Mouse (Mus musculus): ENCODE measurements around the gene Wdfy4. TPM values are rescaled to one million over a fixed set of nuclear protein-coding genes. Genes with fewer than 3 reads are reported as not detected.

Gene Wdfy4
- total and polyA plus RNA-seq, 3 experiments, result under 0.01 TPM; not detected in 2

DNA sequence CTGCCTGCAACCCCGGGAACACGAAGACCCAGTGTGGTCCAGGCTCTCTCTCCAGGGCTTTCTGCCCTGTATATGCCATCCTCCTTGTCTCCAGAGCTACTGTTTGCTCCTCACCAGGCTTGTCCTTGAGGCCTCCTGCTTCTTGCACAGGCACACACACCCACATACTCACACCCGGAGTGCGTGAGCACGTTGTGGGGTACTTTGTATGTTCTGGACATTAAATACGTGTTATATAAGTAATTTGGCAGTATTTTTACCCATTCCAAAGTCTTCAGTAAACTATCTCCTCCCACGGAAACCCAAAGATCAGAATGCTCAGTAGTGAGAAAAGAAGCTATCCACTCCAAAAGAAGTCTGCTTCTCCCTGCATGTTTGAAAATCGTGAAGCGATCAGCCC lies 261.4 kb downstream of the Wdfy4 start:
- ATAC-seq (ENCODE audit: extremely low read depth, insufficient number of reproducible peaks, low FRiP score, poor library complexity, severe bottlenecking), result no peak
- TF ChIP-seq CTCF (IDR thresholded peaks at IDR 0.05; ENCODE audit: low read depth, low read length) (no peak), POLR2AphosphoS5 (IDR thresholded peaks at IDR 0.05; ENCODE audit: insufficient replicate concordance, low read depth, low read length) (no peak), GATA1 (IDR thresholded peaks at IDR 0.05; ENCODE audit: borderline replicate concordance, low read length) (no peak), GATA2 (IDR thresholded peaks at IDR 0.05; ENCODE audit: borderline replicate concordance, low read depth, low read length) (no peak)
- Histone ChIP-seq H3K27me3 (ENCODE audit: insufficient read depth, low read length) (no peaks in the 10 kb centered on the region), H3K4me1 (ENCODE audit: insufficient read depth, low read depth, low read length) (no peaks in the 10 kb centered on the region), H3K4me3 (ENCODE audit: low read depth, low read length) (no peak overlapping the region), H3K36me3 (replicated peaks) (no peaks in the 10 kb centered on the region), H3K9me3 (replicated peaks) (peaks cover 33% of the 10 kb centered on the region)
- no peak for DNase-seq (ENCODE audit: low spot score)

DNA sequence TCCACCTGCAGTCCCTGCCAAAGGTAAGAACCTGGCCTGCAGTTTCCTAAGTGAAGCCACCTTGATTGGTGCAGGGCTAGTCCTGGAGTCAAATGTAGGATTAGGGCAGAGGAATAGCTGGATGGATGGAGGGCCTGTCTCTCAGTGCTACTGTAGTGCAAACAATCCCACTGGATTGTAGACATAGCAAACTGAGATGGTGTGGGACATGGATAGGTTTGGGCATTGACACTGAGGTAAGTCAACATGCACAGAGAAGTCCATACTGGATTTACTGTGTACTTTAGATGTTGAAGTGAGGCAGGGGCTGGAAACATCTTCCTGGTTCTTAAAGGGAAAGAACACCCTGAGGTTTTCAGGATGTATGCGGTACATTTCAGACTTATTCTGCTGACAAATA lies 267.4 kb downstream of the Wdfy4 start:
- H3K27me3 ChIP-seq (ENCODE audit: insufficient read depth, low read length), result no peaks in the 10 kb centered on the region
- ATAC-seq (ENCODE audit: extremely low read depth, insufficient number of reproducible peaks, low FRiP score, poor library complexity, severe bottlenecking), result no peak
- DNase-seq (ENCODE audit: low spot score), result no peak
- TF ChIP-seq POLR2AphosphoS5 (IDR thresholded peaks at IDR 0.05; ENCODE audit: insufficient replicate concordance, low read depth, low read length), result no peak
- no peak for TF ChIP-seq TAL1 (conservative IDR thresholded peaks at IDR 0.05; ENCODE audit: low read depth, low read length)
- TF ChIP-seq GATA2 (IDR thresholded peaks at IDR 0.05; ENCODE audit: borderline replicate concordance, low read depth, low read length), result no peak
- TF ChIP-seq CTCF (IDR thresholded peaks at IDR 0.05; ENCODE audit: low read depth, low read length), result no peak
- H3K36me3 ChIP-seq (replicated peaks), result no peaks in the 10 kb centered on the region
- H3K9me3 ChIP-seq (replicated peaks), result peaks cover 25% of the 10 kb centered on the region
- no peak overlapping the region for H3K4me3 ChIP-seq (ENCODE audit: low read depth, low read length)
- H3K4me1 ChIP-seq (ENCODE audit: insufficient read depth, low read depth, low read length), result no peaks in the 10 kb centered on the region

DNA sequence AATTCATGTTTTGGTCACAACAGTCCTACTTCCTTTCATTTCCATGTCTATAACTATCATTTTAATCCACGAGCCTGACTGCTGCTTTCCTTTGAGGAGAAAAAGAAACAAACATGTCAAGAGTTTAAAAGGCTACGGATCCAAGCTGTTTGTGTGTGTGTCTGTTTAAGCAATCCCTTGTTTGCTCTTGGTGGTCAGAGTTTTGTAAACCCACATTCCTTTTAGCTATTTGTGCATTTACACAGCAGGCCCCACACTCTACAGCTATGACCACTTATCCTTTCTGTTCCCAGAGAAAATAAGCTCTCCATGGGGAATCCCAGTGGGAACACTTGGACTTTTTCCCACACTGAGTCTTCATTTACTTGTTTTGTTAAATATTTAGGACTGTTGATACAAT lies 269.9 kb downstream of the Wdfy4 start:
- TF ChIP-seq POLR2AphosphoS5 (IDR thresholded peaks at IDR 0.05; ENCODE audit: insufficient replicate concordance, low read depth, low read length), result no peak
- no peak for TF ChIP-seq CTCF (IDR thresholded peaks at IDR 0.05; ENCODE audit: low read depth, low read length)
- no peak for TF ChIP-seq GATA2 (IDR thresholded peaks at IDR 0.05; ENCODE audit: borderline replicate concordance, low read depth, low read length)
- TF ChIP-seq GATA1 (IDR thresholded peaks at IDR 0.05; ENCODE audit: borderline replicate concordance, low read length), result no peak
- TF ChIP-seq TAL1 (conservative IDR thresholded peaks at IDR 0.05; ENCODE audit: low read depth, low read length), result no peak
- H3K36me3 ChIP-seq (replicated peaks), result no peaks in the 10 kb centered on the region
- H3K4me3 ChIP-seq (ENCODE audit: low read depth, low read length), result no peak overlapping the region
- no peaks in the 10 kb centered on the region for H3K27me3 ChIP-seq (ENCODE audit: insufficient read depth, low read length)
- no peak for DNase-seq (ENCODE audit: low spot score)
- no peaks in the 10 kb centered on the region for H3K4me1 ChIP-seq (ENCODE audit: insufficient read depth, low read depth, low read length)
- peaks cover 40% of the 10 kb centered on the region for H3K9me3 ChIP-seq (replicated peaks)
- ATAC-seq (ENCODE audit: extremely low read depth, insufficient number of reproducible peaks, low FRiP score, poor library complexity, severe bottlenecking), result no peak

DNA sequence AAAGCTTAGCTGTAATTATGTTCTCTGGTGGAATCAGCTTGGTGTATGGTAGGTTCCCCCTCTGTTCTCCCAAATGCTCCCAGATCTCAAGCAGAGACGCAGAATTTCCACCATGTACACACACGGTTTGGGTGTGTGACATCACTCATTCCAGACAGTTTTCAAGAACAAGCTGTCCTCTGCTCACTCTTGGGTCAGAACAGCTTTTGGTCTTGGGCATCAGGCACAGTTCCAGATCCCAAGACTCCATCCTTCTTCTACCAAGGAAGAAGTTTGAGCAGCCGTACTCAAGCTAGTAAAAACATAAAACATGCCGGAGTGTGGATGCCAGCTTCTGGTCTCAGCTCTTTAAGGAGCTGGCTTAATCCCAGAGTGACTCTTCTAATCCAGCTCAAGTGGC lies 274.1 kb downstream of the Wdfy4 start:
- Histone ChIP-seq H3K4me3 (ENCODE audit: low read depth, low read length) (no peak overlapping the region), H3K9me3 (replicated peaks) (peaks cover 41% of the 10 kb centered on the region), H3K27me3 (ENCODE audit: insufficient read depth, low read length) (no peaks in the 10 kb centered on the region), H3K36me3 (replicated peaks) (no peaks in the 10 kb centered on the region), H3K4me1 (ENCODE audit: insufficient read depth, low read depth, low read length) (no peaks in the 10 kb centered on the region)
- ATAC-seq (ENCODE audit: extremely low read depth, insufficient number of reproducible peaks, low FRiP score, poor library complexity, severe bottlenecking), result no peak
- no peak for DNase-seq (ENCODE audit: low spot score)
- TF ChIP-seq CTCF (IDR thresholded peaks at IDR 0.05; ENCODE audit: low read depth, low read length) (no peak), GATA2 (IDR thresholded peaks at IDR 0.05; ENCODE audit: borderline replicate concordance, low read depth, low read length) (no peak), POLR2AphosphoS5 (IDR thresholded peaks at IDR 0.05; ENCODE audit: insufficient replicate concordance, low read depth, low read length) (no peak), GATA1 (IDR thresholded peaks at IDR 0.05; ENCODE audit: borderline replicate concordance, low read length) (no peak), TAL1 (conservative IDR thresholded peaks at IDR 0.05; ENCODE audit: low read depth, low read length) (no peak)

Other genes with a start within 250 kb of the Wdfy4 start
- gene Lrrc18, start 194.1 kb downstream of the Wdfy4 start, total RNA-seq (2014; fragmentation: Nextera tagmentation), result not detected in 2 replicates
- gene Lrrc18, start 194.1 kb downstream of the Wdfy4 start, total RNA-seq (2017), result 0.06 and 0.11 TPM in 2 replicates
- gene Lrrc18, start 194.1 kb downstream of the Wdfy4 start, polyA plus RNA-seq (2012), result not detected in 2 replicates
- not detected in 2 replicates for gene Arhgap22, start 28.5 kb upstream of the Wdfy4 start, total RNA-seq (2014; fragmentation: Nextera tagmentation)
- 0.05 and 0.06 TPM in 2 replicates for gene Arhgap22, start 28.5 kb upstream of the Wdfy4 start, total RNA-seq (2017)
- gene Arhgap22, start 28.5 kb upstream of the Wdfy4 start, polyA plus RNA-seq (2012), result not detected in 2 replicates

Measured in G1E (cell line).